Comparison of ENCODE assay signal across 13 mouse cellular contexts in genomic region chr12:102678820-102679219, GRCm38 (mm10). TPM values are rescaled to one million over a fixed set of nuclear protein-coding genes. Genes with fewer than 3 reads are reported as not detected.
DNase-seq lines count a peak whose midpoint lies in the region; ATAC-seq and TF ChIP-seq lines count a peak whose summit lies in the region.
"Had no signal": no experiment of that assay in that cellular context is flagged by ENCODE, and none has a peak within 500 bp of the region (broad histone marks: within the 10 kb centered on the region; RNA-seq: fewer than 3 reads in every experiment).

No protein-coding gene starts in this region.

- no peak overlapping the region for H3K4me3 ChIP-seq in hindbrain, embryonic 10.5 days
- no peak overlapping the region for H3K4me3 ChIP-seq in hindbrain, embryonic 13.5 days
- no peak overlapping the region for H3K4me3 ChIP-seq in olfactory bulb, adult 2 months (ENCODE audit: insufficient read depth, low read depth, low read length)
- H3K4me3 ChIP-seq: heart, embryonic 10.5 days; midbrain, embryonic 15.5 days had no signal

- H3K4me2 ChIP-seq in hindbrain, embryonic 13.5 days, result no peak overlapping the region
- H3K4me2 ChIP-seq: midbrain, embryonic 15.5 days had no signal

- no peak for TF ChIP-seq POLR2A in olfactory bulb, adult 2 months (IDR thresholded peaks at IDR 0.05; ENCODE audit: insufficient read depth, low read depth, low read length)

- peaks cover 70% of the 10 kb centered on the region for H3K4me1 ChIP-seq in hindbrain, embryonic 10.5 days (replicated peaks)
- peaks cover 35% of the 10 kb centered on the region for H3K4me1 ChIP-seq in hindbrain, embryonic 13.5 days (replicated peaks)
- H3K4me1 ChIP-seq in olfactory bulb, adult 2 months (ENCODE audit: control insufficient read depth, insufficient read depth, low read length), result peaks cover 55% of the 10 kb centered on the region

- H3K36me3 ChIP-seq in hindbrain, embryonic 10.5 days, result peaks cover 14% of the 10 kb centered on the region
- peaks cover 9% of the 10 kb centered on the region for H3K36me3 ChIP-seq in hindbrain, embryonic 13.5 days
- H3K36me3 ChIP-seq: heart, embryonic 10.5 days; midbrain, embryonic 15.5 days had no signal

- H3K27ac ChIP-seq in hindbrain, embryonic 10.5 days, result peak overlapping the region; percentile 78
- no peak overlapping the region; the same call in 1 of the 2 replicates for H3K27ac ChIP-seq in hindbrain, embryonic 13.5 days
- H3K27ac ChIP-seq in olfactory bulb, adult 2 months (ENCODE audit: insufficient read depth, low read depth, low read length), result no peak overlapping the region
- H3K27ac ChIP-seq: heart, embryonic 10.5 days; midbrain, embryonic 15.5 days had no signal

- H3K27me3 ChIP-seq in hindbrain, embryonic 10.5 days (ENCODE audit: insufficient read depth, poor library complexity, severe bottlenecking), result no peaks in the 10 kb centered on the region
- H3K27me3 ChIP-seq in hindbrain, embryonic 13.5 days, result no peaks in the 10 kb centered on the region
- H3K27me3 ChIP-seq: midbrain, embryonic 15.5 days had no signal

- 28% methylated on average over 6 of the region's 6 CpGs for WGBS in hindbrain, embryonic 10.5 days
- 22% methylated on average over 6 of the region's 6 CpGs for WGBS in hindbrain, embryonic 13.5 days
- WGBS in olfactory bulb, adult 2 months, result 46% methylated on average over 6 of the region's 6 CpGs

- 0 out of 2 replicates have a peak, but pooled peaks have one; percentile 18 for TF ChIP-seq CTCF in olfactory bulb, adult 2 months (IDR thresholded peaks at IDR 0.05; ENCODE audit: insufficient read depth, low read depth, low read length)

- H3K9me3 ChIP-seq in hindbrain, embryonic 10.5 days, result no peaks in the 10 kb centered on the region
- H3K9me3 ChIP-seq in hindbrain, embryonic 13.5 days, result no peaks in the 10 kb centered on the region
- H3K9me3 ChIP-seq: heart, embryonic 10.5 days; midbrain, embryonic 15.5 days had no signal

- ATAC-seq in hindbrain, embryonic 13.5 days (ENCODE audit: low FRiP score), result no peak
- ATAC-seq: midbrain, embryonic 15.5 days had no signal

- no peak overlapping the region for H3K9ac ChIP-seq in hindbrain, embryonic 13.5 days
- H3K9ac ChIP-seq: midbrain, embryonic 15.5 days had no signal

- DNase-seq in hindbrain, embryonic 10.5 days (ENCODE audit: low spot score), result peak; percentile 74
- peak; percentile 64 for DNase-seq in ovary, adult 18-20 months (ENCODE audit: low spot score)
- DNase-seq in ovary, postnatal 14 days (ENCODE audit: low spot score), result no peak
- peak; percentile 63 to 68 for DNase-seq in adrenal gland, postnatal 36 days
- DNase-seq in gastrocnemius, postnatal 10 days, result no peak
- DNase-seq: heart, postnatal 4 days; kidney, adult 11 months; kidney, postnatal 36 days; lung, postnatal 4 days had no signal

RNA-seq across cellular contexts. Expression of gene Itpk1, which starts 25.9 kb away (rescaled TPM):
- polyA plus RNA-seq in hindbrain, embryonic 10.5 days (2016; fragmentation: Nextera tagmentation; extraction: Ambion mirVana), result 20.5 and 29.2 TPM in 2 replicates
- 23.0 and 23.4 TPM in 2 replicates for polyA plus RNA-seq in hindbrain, embryonic 13.5 days (2015; fragmentation: Nextera tagmentation; extraction: Ambion mirVana)
- total RNA-seq in adrenal gland, postnatal 36 days (2021), result 100 to 1,000 TPM in 1 of 2 experiments, 10 to 100 TPM in 1; 45.7 to 114 TPM
- not detected in 2 replicates for polyA plus RNA-seq in olfactory bulb, adult 2 months (2012; ENCODE audit: insufficient read depth, insufficient read length, low replicate concordance, missing spikeins)
- 1 to 10 TPM; 5.6 to 6.0 TPM for total RNA-seq in gastrocnemius, postnatal 10 days (2021)

Comparison
In these comparisons a context has a peak if more than half of its experiments do, and no peak if none do; other contexts are left out.
1. DNase-seq: peak in hindbrain, embryonic 10.5 days (single experiment), ovary, adult 18-20 months (single experiment) and adrenal gland, postnatal 36 days (2 of 2); none in ovary, postnatal 14 days (single experiment) and gastrocnemius, postnatal 10 days (single experiment).
2. RNA of gene Itpk1, which starts 25.9 kb away (polyA plus RNA-seq): 23.0 to 23.4 TPM in hindbrain, embryonic 13.5 days and 20.5 to 29.2 TPM in hindbrain, embryonic 10.5 days; not detected in olfactory bulb, adult 2 months; every median in the first group is over 10 times any median in the second.